Mouse (Mus musculus) central nervous system, embryonic 14 days (tissue): ENCODE measurements around the gene Gm7102. TPM values are rescaled to one million over a fixed set of nuclear protein-coding genes. Genes with fewer than 3 reads are reported as not detected.

Source experiments
- polyA plus RNA-seq: library from polyadenylated mRNA; depleted of rRNA; stranded (reverse); fragments of >200 nt; gene quantifications from 2 replicates; pipeline ENCODE4 v1.2.3, GENCODE M21; 2012; rRNA removed

Gm7102 gene
- polyA plus RNA-seq = 0.04 and 0.08 TPM in 2 replicates

DNA sequence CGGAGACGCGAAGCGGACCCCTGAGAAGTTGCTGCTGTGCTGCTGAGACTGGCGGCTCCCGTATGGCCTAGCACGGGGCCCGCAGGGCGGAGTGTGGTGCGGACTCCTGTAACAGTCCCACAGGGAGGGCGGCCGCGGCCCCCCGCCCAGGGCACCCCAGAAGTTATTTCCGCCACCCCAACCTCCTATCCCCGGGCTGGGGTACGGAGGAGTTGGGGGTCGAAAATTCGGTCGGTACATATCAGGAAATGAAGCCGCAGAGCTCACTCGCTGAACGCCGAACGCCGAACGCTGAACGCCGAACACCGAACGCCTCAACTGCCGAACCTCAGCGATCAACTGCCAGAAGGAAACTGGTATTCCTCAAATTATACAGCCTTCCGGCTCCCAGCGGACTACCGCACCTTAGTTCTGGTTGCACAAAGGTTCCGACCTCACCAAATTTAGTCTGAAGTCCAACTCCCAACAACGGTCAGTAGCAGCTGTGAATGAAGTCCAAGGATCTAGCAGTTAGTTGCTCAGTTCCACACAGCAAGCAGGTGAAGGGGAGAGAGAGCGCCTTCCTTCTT is at the start of gene Gm7102:
Gene Gm7102, minus strand, starts transcription at position 554 of the 569 bp plus-strand sequence.

GRCm38 (mm10) chr19:61183590-61183989 is 7.5 kb upstream of the Gm7102 start, which contains the start of gene Gm6020:
TSS of gene Gm6020 (plus strand) at chr19:61183890.

GRCm38 (mm10) chr19:61140342-61141206 is 35.5 kb downstream of the Gm7102 start, which contains the start of gene Zfp950:
TSS of gene Zfp950 (minus strand) at chr19:61140840.

Other genes with a start within 250 kb of the Gm7102 start
- gene Zfp950, start 35.5 kb downstream of the Gm7102 start, polyA plus RNA-seq = 26.7 and 30.1 TPM in 2 replicates
- gene Gm6020, start 7.6 kb upstream of the Gm7102 start, polyA plus RNA-seq = not detected in 2 replicates
- 174 and 198 TPM in 2 replicates for gene Csf2ra, start 52.1 kb upstream of the Gm7102 start, polyA plus RNA-seq
- not detected in 2 replicates for gene Gm21060, start 120.8 kb upstream of the Gm7102 start, polyA plus RNA-seq